Mouse (Mus musculus) C2C12 (cell line): Measurements from ENCODE around the gene Nol4l.

ENCODE experiments used
- CEBPB ChIP-seq: IDR thresholded peaks from one replicate; pipeline ENCODE4 v1.6.1; 2011; ENCODE audit warnings: low read depth, mild to moderate bottlenecking, control low read depth, moderate library complexity
- CTCF ChIP-seq: IDR thresholded peaks from one replicate; pipeline ENCODE4 v1.5.1; 2011; ENCODE audit not compliant: control insufficient read depth, insufficient read depth, insufficient read length
- FOSL1 ChIP-seq: IDR thresholded peaks from one replicate; pipeline ENCODE4 v1.8.0; 2011; ENCODE audit warnings: mild to moderate bottlenecking, low read length; ENCODE audit not compliant: poor library complexity, insufficient read depth, severe bottlenecking
- MAX ChIP-seq: IDR thresholded peaks from one replicate; pipeline ENCODE4 v1.6.1; 2011; ENCODE audit warnings: mild to moderate bottlenecking, control low read depth
- MYOD1 ChIP-seq: IDR thresholded peaks from one replicate; pipeline ENCODE4 v1.6.1; 2011; ENCODE audit warnings: low read depth; ENCODE audit not compliant: control insufficient read depth, insufficient read length

DNA sequence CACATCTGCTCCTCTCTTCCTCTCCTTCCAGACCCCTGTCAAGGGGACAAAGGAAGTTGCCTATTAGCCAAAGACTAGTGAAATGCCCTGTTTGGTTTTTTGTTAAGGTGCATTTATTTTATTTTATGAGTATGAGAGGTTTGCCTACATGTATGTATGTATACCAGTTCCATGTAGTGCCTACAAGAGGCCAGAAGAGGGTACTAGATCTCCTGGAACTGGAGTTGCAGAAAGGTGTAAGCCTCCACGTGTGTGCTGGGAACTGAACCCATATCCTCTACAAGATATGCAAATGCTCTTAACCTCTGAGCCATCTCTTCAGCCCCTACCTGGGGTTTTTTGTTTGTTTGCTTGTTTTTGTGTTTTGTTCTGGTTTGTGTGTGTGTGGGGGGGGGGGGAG is 4.2 kb upstream of the Nol4l start:
- no peak for TF ChIP-seq CTCF
- TF ChIP-seq MAX: no peak
- no peak for TF ChIP-seq MYOD1
- TF ChIP-seq CEBPB: no peak
- no peak for TF ChIP-seq FOSL1
